Mouse (Mus musculus) bone marrow macrophage, adult 2 months (primary cell): ENCODE measurements around the gene Calu.

Experiments used
- CTCF ChIP-seq: IDR thresholded peaks from 2 replicates; pipeline ENCODE4 v1.5.1; 2012; ENCODE audit warnings: low read depth, mild to moderate bottlenecking, low read length, moderate library complexity
- POLR2A ChIP-seq: IDR thresholded peaks from 2 replicates; pipeline ENCODE4 v1.6.1; 2012; ENCODE audit warnings: mild to moderate bottlenecking, low read depth, low read length, borderline replicate concordance

DNA sequence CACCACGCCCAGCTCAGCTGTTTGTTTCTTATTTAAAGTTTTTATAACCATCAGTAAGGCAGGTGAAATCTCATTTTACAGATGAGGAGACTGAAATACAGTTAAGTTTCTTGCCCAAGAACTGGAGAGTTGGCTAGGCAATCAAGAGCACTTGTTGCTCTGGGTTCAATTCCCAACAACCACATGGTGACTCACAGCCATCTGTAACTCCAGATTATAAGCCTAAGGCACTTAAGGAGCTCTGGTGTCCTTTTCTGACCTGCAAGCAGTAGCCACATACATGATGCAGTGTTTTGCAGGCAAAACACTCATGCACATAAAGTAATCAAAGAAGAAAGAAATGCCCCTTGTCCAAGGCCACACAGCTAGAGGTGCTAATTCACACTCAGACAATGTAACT, 17.4 kb downstream of the Calu start:
- TF ChIP-seq CTCF (no peak), POLR2A (no peak)
